ENCODE assay signal across 27 mouse cellular contexts in the genomic region with DNA sequence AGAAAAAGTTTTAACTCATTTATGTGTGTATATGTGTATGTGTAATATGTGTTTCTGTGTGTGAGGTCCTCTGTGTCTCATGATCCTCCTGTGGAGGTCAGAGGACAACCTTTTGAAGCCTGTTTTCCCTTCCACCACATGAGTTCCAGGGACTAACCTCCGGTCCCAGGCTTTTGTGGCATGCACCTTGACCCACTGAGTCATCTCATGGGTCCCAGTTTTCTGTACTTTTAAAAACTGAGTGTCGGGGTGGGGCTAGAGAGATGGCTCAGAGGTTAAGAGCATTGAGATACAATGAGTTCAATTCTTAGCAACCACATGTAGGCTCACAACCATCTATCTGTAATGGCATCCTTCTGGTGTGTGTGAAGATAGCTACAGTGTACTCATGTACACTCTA. TPM values are rescaled to one million over a fixed set of nuclear protein-coding genes. Genes with fewer than 3 reads are reported as not detected.
DNase-seq lines count a peak whose midpoint lies in the region; ATAC-seq and TF ChIP-seq lines count a peak whose summit lies in the region.
"Had no signal": no experiment of that assay in that cellular context is flagged by ENCODE, and none has a peak within 500 bp of the region (broad histone marks: within the 10 kb centered on the region; RNA-seq: fewer than 3 reads in every experiment).

No protein-coding gene starts in this region.

- DNase-seq in adrenal gland, adult 8-10 months, result peak; percentile 64
- no peak for DNase-seq in adrenal gland, postnatal 14 days
- DNase-seq in B cell, adult 2 months, result no peak
- no peak for DNase-seq in spleen, postnatal 14 days (ENCODE audit: low spot score in 2 of 2)
- DNase-seq: cerebellum, adult 11 months; cerebellum, adult 8-10 months; cerebellum, postnatal 14 days; embryo, embryonic 11 days; gastrocnemius, postnatal 10 days; heart, adult 18-20 months; heart, postnatal 10 days; heart, postnatal 4 days had no signal

- no peaks in the 10 kb centered on the region for H3K27me3 ChIP-seq in intestine, embryonic 15.5 days (replicated peaks)
- H3K27me3 ChIP-seq in intestine, postnatal 0 days (replicated peaks; ENCODE audit: control insufficient read depth, insufficient read depth, low read length), result no peaks in the 10 kb centered on the region
- no peaks in the 10 kb centered on the region for H3K27me3 ChIP-seq in liver, embryonic 16.5 days (ENCODE audit: control insufficient read depth, insufficient read depth, low read depth, low read length)
- H3K27me3 ChIP-seq: embryonic facial prominence, embryonic 15.5 days; forebrain, embryonic 15.5 days; hindbrain, embryonic 12.5 days had no signal

- H3K4me3 ChIP-seq in intestine, embryonic 15.5 days (replicated peaks), result no peak overlapping the region
- no peak overlapping the region for H3K4me3 ChIP-seq in intestine, postnatal 0 days (ENCODE audit: low read depth, low read length)
- peak overlapping the region; percentile 39 for H3K4me3 ChIP-seq in liver, embryonic 16.5 days (ENCODE audit: low read depth, low read length)
- H3K4me3 ChIP-seq: embryonic facial prominence, embryonic 15.5 days; forebrain, embryonic 15.5 days; heart, embryonic 10.5 days; hindbrain, embryonic 12.5 days had no signal

- WGBS in intestine, embryonic 15.5 days, result 69% methylated on average over 2 of the region's 2 CpGs
- WGBS in intestine, postnatal 0 days, result 30% methylated on average over 2 of the region's 2 CpGs
- 41% methylated on average over 2 of the region's 2 CpGs for WGBS in liver, embryonic 16.5 days (ENCODE audit: insufficient replicate concordance)

- no peak overlapping the region for H3K4me2 ChIP-seq in intestine, embryonic 15.5 days (replicated peaks)
- H3K4me2 ChIP-seq in intestine, postnatal 0 days (replicated peaks; ENCODE audit: low read depth), result no peak overlapping the region
- H3K4me2 ChIP-seq in liver, embryonic 16.5 days (ENCODE audit: low read depth, low read length), result peak overlapping the region; percentile 33
- H3K4me2 ChIP-seq: embryonic facial prominence, embryonic 15.5 days; forebrain, embryonic 15.5 days; hindbrain, embryonic 12.5 days had no signal

- H3K9me3 ChIP-seq in intestine, embryonic 15.5 days, result no peaks in the 10 kb centered on the region
- H3K9me3 ChIP-seq in intestine, postnatal 0 days (ENCODE audit: control insufficient read depth), result no peaks in the 10 kb centered on the region
- no peaks in the 10 kb centered on the region for H3K9me3 ChIP-seq in liver, embryonic 16.5 days (replicated peaks; ENCODE audit: control insufficient read depth, low read length)
- H3K9me3 ChIP-seq: embryonic facial prominence, embryonic 15.5 days; forebrain, embryonic 15.5 days; heart, embryonic 10.5 days; hindbrain, embryonic 12.5 days had no signal

- H3K27ac ChIP-seq in intestine, embryonic 15.5 days, result no peak overlapping the region
- H3K27ac ChIP-seq in intestine, postnatal 0 days (ENCODE audit: low read depth, low read length), result peak overlapping the region; percentile 68
- H3K27ac ChIP-seq in liver, embryonic 16.5 days (ENCODE audit: low read length), result peak overlapping the region; percentile 69
- H3K27ac ChIP-seq: embryonic facial prominence, embryonic 15.5 days; forebrain, embryonic 15.5 days; hindbrain, embryonic 12.5 days; hindbrain, postnatal 0 days had no signal

- no peak overlapping the region for H3K9ac ChIP-seq in intestine, embryonic 15.5 days
- H3K9ac ChIP-seq in intestine, postnatal 0 days (ENCODE audit: low read depth, low read length), result no peak overlapping the region
- H3K9ac ChIP-seq in liver, embryonic 16.5 days (ENCODE audit: low read depth, low read length), result peak overlapping the region; percentile 37; the same call in 1 of the 2 replicates
- H3K9ac ChIP-seq: embryonic facial prominence, embryonic 15.5 days; forebrain, embryonic 15.5 days; hindbrain, embryonic 12.5 days had no signal

- H3K4me1 ChIP-seq in intestine, embryonic 15.5 days (replicated peaks), result 0 out of 2 replicates have a peak, but pooled peaks cover 7% of the 10 kb centered on the region
- H3K4me1 ChIP-seq in intestine, postnatal 0 days (replicated peaks; ENCODE audit: control insufficient read depth, insufficient read depth, low read length), result peaks cover 3% of the 10 kb centered on the region; the same call in 1 of the 2 replicates
- H3K4me1 ChIP-seq in liver, embryonic 16.5 days (ENCODE audit: control insufficient read depth, low read depth, low read length), result peaks cover 19% of the 10 kb centered on the region
- H3K4me1 ChIP-seq: forebrain, embryonic 15.5 days; hindbrain, embryonic 12.5 days had no signal

- no peaks in the 10 kb centered on the region for H3K36me3 ChIP-seq in intestine, embryonic 15.5 days
- H3K36me3 ChIP-seq in intestine, postnatal 0 days (ENCODE audit: control insufficient read depth, insufficient read depth), result no peaks in the 10 kb centered on the region
- no peaks in the 10 kb centered on the region for H3K36me3 ChIP-seq in liver, embryonic 16.5 days (ENCODE audit: control insufficient read depth, insufficient read depth)
- H3K36me3 ChIP-seq: embryonic facial prominence, embryonic 15.5 days; forebrain, embryonic 15.5 days; heart, embryonic 10.5 days; hindbrain, embryonic 12.5 days had no signal

- no peak for TF ChIP-seq CTCF in intestine, postnatal 0 days (IDR thresholded peaks at IDR 0.05; ENCODE audit: low read depth)

- ATAC-seq in intestine, embryonic 15.5 days, result peak; percentile 44
- ATAC-seq in intestine, postnatal 0 days, result peak; percentile 42; the same call in 1 of the 2 replicates
- ATAC-seq in liver, embryonic 16.5 days (ENCODE audit: low read depth), result peak; percentile 5; the same call in 1 of the 2 replicates
- ATAC-seq: forebrain, embryonic 15.5 days; hindbrain, postnatal 0 days had no signal

RNA-seq across cellular contexts. Expression of gene Gm44805, which starts 0.5 kb away (rescaled TPM):
- 1 to 10 TPM in 2 of 4 experiments, under 1 TPM in 1, not detected in 1; 0.54 to 3.0 (median 1.9) TPM for total RNA-seq in adrenal gland, adult 8-10 months (2022)
- 1.7 and 2.6 TPM in 2 replicates for total RNA-seq in adrenal gland, postnatal 14 days (2021)
- polyA plus RNA-seq in intestine, embryonic 15.5 days (2015; fragmentation: Nextera tagmentation; extraction: Ambion mirVana), result 0.71 and 1.2 TPM in 2 replicates
- polyA plus RNA-seq in intestine, postnatal 0 days (2015; fragmentation: Nextera tagmentation; extraction: Ambion mirVana), result 5.6 and 13.5 TPM in 2 replicates
- 20.6 and 35.3 TPM in 2 replicates for polyA plus RNA-seq in liver, embryonic 16.5 days (2015; fragmentation: Nextera tagmentation; extraction: Ambion mirVana)
- total RNA-seq: common myeloid progenitor, adult 5-6 weeks; ES-E14; gastrocnemius, postnatal 10 days; gastrocnemius, postnatal 4 days; heart, adult 18-20 months; heart, postnatal 10 days; heart, postnatal 4 days; hindbrain, postnatal 0 days had no signal
- polyA plus RNA-seq: brain, embryonic 14.5 days; embryonic facial prominence, embryonic 11.5 days; embryonic facial prominence, embryonic 15.5 days; forebrain, embryonic 11.5 days; forebrain, embryonic 15.5 days; heart, embryonic 10.5 days; heart, embryonic 14.5 days; hindbrain, embryonic 12.5 days; hindbrain, postnatal 0 days had no signal

RNA-seq across cellular contexts. Expression of gene Apoc4, which starts 0.6 kb away (rescaled TPM):
- 100 to 1,000 TPM in 2 of 4 experiments, 10 to 100 TPM in 2; 48.6 to 249 (median 89.6) TPM for total RNA-seq in adrenal gland, adult 8-10 months (2022)
- total RNA-seq in adrenal gland, postnatal 14 days (2021), result 72.2 and 240 TPM in 2 replicates
- 4.7 and 7.0 TPM in 2 replicates for polyA plus RNA-seq in intestine, embryonic 15.5 days (2015; fragmentation: Nextera tagmentation; extraction: Ambion mirVana)
- polyA plus RNA-seq in intestine, postnatal 0 days (2015; fragmentation: Nextera tagmentation; extraction: Ambion mirVana), result 0.70 and 1.4 TPM in 2 replicates
- 405 and 488 TPM in 2 replicates for polyA plus RNA-seq in liver, embryonic 16.5 days (2015; fragmentation: Nextera tagmentation; extraction: Ambion mirVana)
- total RNA-seq: common myeloid progenitor, adult 5-6 weeks; heart, adult 18-20 months; heart, postnatal 10 days; heart, postnatal 4 days; hindbrain, postnatal 0 days had no signal
- polyA plus RNA-seq: brain, embryonic 14.5 days; embryonic facial prominence, embryonic 11.5 days; forebrain, embryonic 11.5 days; forebrain, embryonic 15.5 days; hindbrain, embryonic 12.5 days; hindbrain, postnatal 0 days had no signal

RNA-seq across cellular contexts. Expression of gene Apoc2, which starts 3.0 kb away (rescaled TPM):
- 1 to 10 TPM in 3 of 4 experiments, not detected in 1; 1.0 to 2.6 (median 1.4) TPM for total RNA-seq in adrenal gland, adult 8-10 months (2022)
- 53.4 TPM in 1 of 2 replicates, not detected in the other for total RNA-seq in adrenal gland, postnatal 14 days (2021)
- 164 and 258 TPM in 2 replicates for polyA plus RNA-seq in intestine, embryonic 15.5 days (2015; fragmentation: Nextera tagmentation; extraction: Ambion mirVana)
- polyA plus RNA-seq in intestine, postnatal 0 days (2015; fragmentation: Nextera tagmentation; extraction: Ambion mirVana), result 11,285 and 12,482 TPM in 2 replicates
- polyA plus RNA-seq in liver, embryonic 16.5 days (2015; fragmentation: Nextera tagmentation; extraction: Ambion mirVana), result 1,344 and 1,420 TPM in 2 replicates
- total RNA-seq: common myeloid progenitor, adult 5-6 weeks; ES-E14; hindbrain, postnatal 0 days had no signal
- polyA plus RNA-seq: forebrain, embryonic 11.5 days; forebrain, embryonic 15.5 days; hindbrain, embryonic 12.5 days had no signal

RNA-seq across cellular contexts. Expression of gene Apoc1, which starts 11.8 kb away (rescaled TPM):
- total RNA-seq in adrenal gland, adult 8-10 months (2022), result 100 to 1,000 TPM in 2 of 4 experiments, 10 to 100 TPM in 2; 11.6 to 554 (median 210) TPM
- total RNA-seq in adrenal gland, postnatal 14 days (2021), result 845 and 1,967 TPM in 2 replicates
- polyA plus RNA-seq in intestine, embryonic 15.5 days (2015; fragmentation: Nextera tagmentation; extraction: Ambion mirVana), result 27.1 and 34.7 TPM in 2 replicates
- polyA plus RNA-seq in intestine, postnatal 0 days (2015; fragmentation: Nextera tagmentation; extraction: Ambion mirVana), result 34.7 and 50.0 TPM in 2 replicates
- polyA plus RNA-seq in liver, embryonic 16.5 days (2015; fragmentation: Nextera tagmentation; extraction: Ambion mirVana), result 919 and 984 TPM in 2 replicates

RNA-seq across cellular contexts. Expression of gene Clptm1, which starts 15.9 kb away (rescaled TPM):
- 100 to 1,000 TPM; 164 to 180 (median 179) TPM for total RNA-seq in adrenal gland, adult 8-10 months (2022)
- total RNA-seq in adrenal gland, postnatal 14 days (2021), result 116 and 119 TPM in 2 replicates
- polyA plus RNA-seq in intestine, embryonic 15.5 days (2015; fragmentation: Nextera tagmentation; extraction: Ambion mirVana), result 77.2 and 85.6 TPM in 2 replicates
- 66.1 and 70.6 TPM in 2 replicates for polyA plus RNA-seq in intestine, postnatal 0 days (2015; fragmentation: Nextera tagmentation; extraction: Ambion mirVana)
- 36.2 and 42.7 TPM in 2 replicates for polyA plus RNA-seq in liver, embryonic 16.5 days (2015; fragmentation: Nextera tagmentation; extraction: Ambion mirVana)

Comparison
In these comparisons a context has a peak if more than half of its experiments do, and no peak if none do; other contexts are left out.
1. RNA of gene Apoc4, which starts 0.6 kb away (polyA plus RNA-seq): 405 to 488 TPM in liver, embryonic 16.5 days; 4.7 to 7.0 TPM in intestine, embryonic 15.5 days and 0.70 to 1.4 TPM in intestine, postnatal 0 days; every median in the first group is over 10 times any median in the second.
2. Peak in every context shown above with its lines, with median percentiles within 50 percentile points of each other: ATAC-seq.